Mouse (Mus musculus) adrenal gland, adult 2 months (tissue): ENCODE results near the gene A930004D18Rik. TPM values are rescaled to one million over a fixed set of nuclear protein-coding genes. Genes with fewer than 3 reads are reported as not detected.
A peak's percentile ranks its signal among the peaks of the same experiment; 100 is the strongest.

ENCODE experiments used
- DNase-seq: peaks from one replicate; pipeline ENCODE4 v3.0.0; 2021
- long read RNA-seq: library from polyadenylated mRNA; stranded (forward); transcript quantifications from one replicate; pipeline ENCODE4 v2.0.0, GENCODE M21; 2021
- polyA plus RNA-seq: library from polyadenylated mRNA; depleted of rRNA; stranded (reverse); fragments of >200 nt; gene quantifications from 2 replicates; pipeline ENCODE4 v1.2.3, GENCODE M21; 2012; rRNA removed
- total RNA-seq, 2 experiments: library from RNA; stranded (reverse); gene quantifications; 2 replicates each; pipeline ENCODE4 v1.2.3; 2021

Gene A930004D18Rik
- total RNA-seq (1 to 10 TPM in 1 of 2 experiments, under 1 TPM in 1; 0.92 to 3.3 TPM), polyA plus RNA-seq (0.42 and 0.70 TPM in 2 replicates)
- long read RNA-seq, partial matches to known transcripts, result 0 of 1 reads
- long read RNA-seq, other reads (novel, unspliced or antisense), result 0 of 1 reads

DNA sequence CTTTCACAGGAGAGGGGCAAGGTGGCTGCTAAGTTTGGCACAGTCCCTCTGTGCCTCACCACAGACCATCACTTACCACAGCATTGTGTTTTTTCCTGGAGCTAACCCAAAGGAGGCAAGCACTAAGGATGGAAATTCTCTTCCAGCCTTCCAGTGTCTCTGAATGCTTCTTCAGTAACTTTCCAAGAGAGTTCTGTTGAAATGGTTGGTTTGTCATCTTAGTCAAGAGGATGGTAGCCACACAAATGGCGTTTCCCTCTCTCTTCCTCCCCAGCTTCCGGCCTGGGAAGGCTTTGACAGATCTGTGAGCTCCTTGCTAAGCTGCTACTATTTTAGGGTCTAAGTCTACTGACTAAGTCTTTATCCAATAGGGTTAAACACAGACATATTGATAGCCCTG lies at the start of gene A930004D18Rik:
Gene A930004D18Rik (minus strand): TSS at position 247 of the 400 bp plus-strand sequence.
- no peak for DNase-seq

DNA sequence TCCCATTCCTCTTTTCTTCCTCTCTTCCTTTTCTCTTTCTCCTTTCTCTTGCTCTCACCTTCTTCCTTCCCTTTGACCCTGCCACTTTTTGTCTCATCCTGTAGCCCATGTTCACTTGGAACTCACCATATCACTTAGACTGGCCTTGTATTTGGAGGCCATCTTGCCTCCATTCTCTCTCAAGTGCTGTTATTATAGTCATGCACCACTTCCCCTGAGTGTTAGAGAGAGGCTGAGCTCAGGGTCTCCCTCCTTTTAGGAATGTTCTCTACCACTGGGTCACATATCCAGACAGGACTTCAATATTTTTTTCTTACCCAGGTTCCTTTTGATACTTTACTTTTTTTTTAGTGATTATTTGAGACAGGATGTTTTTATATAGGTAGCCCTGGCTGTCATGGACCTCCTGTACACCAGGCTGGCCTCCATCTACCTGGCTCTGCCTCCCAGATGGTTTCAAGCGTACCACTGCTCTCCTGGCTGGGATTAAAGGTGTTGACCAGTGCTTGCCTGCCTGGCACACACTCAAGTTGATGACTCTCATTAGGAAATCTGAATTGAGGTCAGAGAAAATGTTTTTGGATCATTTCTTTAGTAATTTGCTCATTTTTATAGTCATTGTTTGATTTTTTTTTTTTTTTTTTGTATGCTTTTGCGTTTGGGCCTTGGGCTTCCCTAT lies 42.8 kb upstream of the A930004D18Rik start:
- DNase-seq, result peak; percentile 49

DNA sequence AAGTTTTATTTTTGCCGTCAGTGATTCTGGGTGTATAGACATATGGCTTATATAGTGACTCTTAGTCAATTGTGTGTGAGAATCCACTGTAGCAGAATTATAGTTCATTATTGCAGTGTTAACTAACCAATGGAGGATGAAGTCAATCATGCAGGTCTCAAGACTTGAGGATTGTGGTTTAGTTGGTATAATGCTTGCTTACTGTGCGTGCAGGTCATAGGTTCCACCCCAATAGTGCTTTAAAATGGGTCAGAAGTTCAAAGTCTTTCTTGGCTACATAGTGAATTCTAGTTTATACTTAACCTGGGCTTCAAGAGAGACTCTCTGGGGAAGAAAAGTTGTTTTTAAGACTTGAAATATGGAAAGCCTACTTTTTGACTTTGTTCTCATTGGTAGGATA lies 34.4 kb upstream of the A930004D18Rik start:
- no peak for DNase-seq

DNA sequence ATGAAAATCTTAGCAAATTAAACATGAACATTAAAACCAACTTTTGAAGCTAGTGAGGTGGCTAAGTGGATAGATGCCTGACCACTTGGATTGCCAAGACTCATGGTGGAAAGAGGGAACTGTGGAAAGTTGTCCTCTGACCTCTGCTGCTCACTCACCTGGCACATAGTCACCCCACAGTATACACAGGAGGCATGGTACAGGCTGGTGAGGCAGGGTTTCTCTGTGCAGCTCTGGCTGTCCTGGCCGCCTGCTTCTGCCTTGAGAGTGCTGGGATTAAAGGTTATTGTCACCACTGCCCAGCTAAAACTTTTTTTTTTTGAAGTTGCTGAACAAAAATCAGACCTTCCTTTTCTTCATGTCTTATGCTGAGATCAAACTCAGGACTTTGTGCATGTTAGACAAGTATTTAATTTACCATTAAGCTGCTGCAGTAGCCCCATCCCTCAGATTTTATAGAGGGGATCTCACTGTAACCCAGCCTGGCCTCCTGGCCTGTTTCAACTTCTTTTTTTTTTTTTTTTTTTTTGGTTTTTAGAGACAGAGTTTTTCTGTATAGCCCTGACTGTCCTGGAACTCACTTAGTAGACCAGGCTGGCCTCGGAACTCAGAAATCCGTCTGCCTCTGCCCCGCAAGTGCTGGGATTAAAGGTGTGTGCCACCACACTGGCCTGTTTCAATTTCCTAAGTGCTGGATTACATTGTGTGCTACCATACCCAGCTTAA lies 30.7 kb upstream of the A930004D18Rik start:
- no peak for DNase-seq

DNA sequence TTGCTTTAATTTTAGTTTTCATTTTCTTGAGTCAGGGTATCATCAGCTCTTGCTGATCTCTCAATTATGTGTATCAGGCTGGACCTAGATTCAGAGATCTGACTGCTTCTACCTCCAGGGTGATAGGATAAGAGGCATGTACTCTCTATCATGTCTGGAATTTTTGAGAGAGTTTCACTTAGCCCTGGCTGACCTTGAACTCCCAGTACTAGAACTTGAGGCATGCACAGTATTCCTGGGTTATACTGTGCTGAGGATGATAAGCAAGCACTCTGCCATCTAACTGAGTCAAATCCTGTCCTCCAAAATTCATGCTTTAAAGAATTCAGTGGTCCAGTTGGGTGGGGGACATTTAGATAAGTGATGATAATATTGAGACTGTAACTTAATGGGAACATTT lies 28.9 kb upstream of the A930004D18Rik start:
- DNase-seq, result no peak

DNA sequence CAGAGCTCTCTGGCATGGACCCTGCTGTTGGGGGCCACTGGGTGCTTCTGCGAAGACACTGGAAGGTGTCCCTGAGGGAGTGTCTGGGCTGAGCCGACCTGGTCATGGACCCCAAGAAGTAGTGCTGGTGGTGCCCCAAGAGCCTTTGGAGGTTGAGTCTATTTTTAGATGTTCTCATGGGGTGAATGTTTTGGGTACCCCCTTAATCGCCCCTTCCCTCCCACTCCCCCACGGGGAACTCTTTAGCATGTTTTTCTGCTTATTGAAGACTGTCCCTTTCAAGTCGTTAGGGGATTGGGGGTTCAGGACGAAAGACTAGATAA lies 28.1 kb upstream of the A930004D18Rik start:
- DNase-seq, result no peak

DNA sequence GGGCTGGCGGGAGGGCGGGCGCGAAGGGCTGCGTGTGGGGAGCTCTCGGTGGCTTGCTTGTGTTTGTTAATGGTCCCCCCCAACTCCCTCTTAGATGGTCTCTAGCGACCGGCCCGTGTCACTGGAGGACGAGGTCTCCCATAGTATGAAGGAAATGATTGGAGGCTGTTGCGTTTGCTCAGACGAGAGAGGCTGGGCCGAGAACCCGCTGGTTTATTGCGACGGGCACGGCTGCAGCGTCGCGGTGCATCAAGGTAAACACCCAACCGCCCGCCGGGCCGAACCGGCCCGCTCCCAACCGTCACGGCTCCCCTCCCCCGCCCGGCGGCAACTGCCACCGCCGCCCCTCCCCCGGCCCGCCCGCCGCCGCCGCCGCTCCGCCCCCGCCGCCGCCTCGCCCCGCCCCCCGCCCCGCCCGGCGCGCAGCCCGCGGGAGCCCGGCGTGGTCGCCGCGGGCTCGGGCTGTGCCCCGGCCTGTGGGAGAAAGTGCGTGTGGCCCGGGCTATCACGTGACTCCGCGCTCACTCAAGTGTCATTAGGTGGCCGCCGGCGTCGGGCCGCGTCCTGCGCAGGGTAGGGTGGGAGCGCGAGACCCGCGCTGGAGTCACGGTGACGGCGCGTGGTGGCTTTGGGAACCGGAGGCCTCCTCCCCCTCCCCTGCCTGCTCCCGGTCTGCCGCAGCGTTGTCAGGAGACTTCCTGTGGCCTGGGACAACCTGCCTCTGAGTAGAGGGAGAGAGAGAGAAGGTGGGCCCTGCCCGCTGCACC lies 27.6 kb upstream of the A930004D18Rik start:
- DNase-seq, result peak; percentile 87

DNA sequence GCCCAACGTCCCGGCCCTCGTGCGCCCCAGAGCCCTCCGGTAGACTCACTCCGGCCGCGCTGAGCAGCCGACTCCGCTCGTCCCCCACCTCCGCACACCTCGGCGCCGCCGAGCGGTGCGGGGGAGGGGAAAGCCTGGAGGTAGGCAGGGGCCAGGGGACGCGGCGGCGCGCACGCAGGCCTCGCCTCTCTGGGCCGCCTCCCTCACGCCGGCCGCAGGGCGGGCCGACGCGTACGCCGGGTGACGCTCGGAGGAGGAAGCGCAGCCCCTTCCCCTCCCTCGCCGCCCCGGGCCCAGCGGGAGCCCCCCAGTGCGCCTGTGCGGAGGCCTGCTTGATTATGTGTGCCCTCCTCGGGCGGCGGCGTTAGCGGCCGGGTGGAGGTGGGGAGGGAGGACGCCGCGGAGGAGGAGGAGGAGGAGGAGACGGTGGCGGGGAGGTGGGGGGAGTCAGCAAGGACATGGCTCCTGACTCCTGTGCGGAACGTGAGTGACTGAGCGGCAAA lies 26.9 kb upstream of the A930004D18Rik start:
- DNase-seq, result peak; percentile 96

DNA sequence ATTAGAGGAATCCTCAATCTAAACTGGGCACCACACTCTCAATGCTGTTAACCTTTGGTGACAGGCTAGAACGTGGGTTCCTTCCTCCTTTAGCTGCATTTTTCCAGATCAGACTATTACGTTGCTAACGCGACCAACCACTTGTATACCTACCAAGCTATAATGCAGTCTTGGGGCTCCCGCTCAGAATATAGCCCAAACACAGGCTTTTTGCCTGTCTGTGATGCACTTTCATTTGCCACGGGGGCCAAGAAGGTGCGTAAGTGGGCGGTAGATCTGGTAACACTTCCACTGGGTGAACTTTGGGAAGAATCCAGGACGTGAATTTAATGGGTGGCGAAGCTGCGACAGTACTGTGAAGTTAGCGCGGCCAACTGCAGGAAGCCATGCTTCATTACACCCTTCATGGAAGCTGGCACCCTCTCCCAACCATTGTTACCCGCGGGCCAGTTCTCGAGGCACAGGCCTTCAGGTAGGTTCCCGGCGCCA lies 26.3 kb upstream of the A930004D18Rik start:
- DNase-seq, result peak; percentile 83

DNA sequence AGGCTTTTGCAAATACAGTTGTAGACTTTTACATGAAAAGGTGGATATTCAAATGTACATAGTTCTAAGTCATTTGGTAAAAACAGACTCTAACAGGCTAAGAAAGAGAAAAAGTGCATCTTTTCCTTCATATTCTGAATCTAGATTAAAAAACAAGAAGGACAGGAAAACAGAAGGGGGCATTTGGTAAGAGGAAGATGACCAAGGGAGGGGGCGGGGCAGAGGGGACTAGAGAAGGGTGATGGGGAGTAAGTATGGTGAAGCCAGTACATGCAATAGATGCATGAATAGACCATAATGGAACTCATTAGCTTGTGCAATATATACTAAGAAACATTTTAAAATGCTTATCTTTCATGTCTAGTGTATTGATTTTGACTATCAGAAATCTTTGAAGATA lies 22.9 kb upstream of the A930004D18Rik start:
- no peak for DNase-seq

DNA sequence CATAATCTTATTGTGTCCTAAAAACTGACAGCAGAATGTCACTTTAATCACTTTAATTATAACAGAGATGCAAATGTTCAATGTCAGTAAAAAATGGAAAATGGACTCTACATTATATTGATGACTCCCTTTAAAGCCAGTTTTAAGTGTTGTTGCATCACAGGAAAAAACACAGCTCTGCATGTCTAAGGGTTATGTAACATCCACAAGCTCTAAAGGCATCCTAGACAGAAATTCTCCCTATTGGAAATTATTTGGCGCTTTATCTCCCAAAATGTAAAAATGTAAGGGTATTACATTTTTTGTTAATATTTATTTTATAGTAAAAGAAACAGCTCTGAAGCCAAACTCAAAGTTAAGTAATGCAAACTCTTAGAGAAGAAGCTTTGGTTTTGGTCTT lies 22.4 kb upstream of the A930004D18Rik start:
- DNase-seq, result no peak

DNA sequence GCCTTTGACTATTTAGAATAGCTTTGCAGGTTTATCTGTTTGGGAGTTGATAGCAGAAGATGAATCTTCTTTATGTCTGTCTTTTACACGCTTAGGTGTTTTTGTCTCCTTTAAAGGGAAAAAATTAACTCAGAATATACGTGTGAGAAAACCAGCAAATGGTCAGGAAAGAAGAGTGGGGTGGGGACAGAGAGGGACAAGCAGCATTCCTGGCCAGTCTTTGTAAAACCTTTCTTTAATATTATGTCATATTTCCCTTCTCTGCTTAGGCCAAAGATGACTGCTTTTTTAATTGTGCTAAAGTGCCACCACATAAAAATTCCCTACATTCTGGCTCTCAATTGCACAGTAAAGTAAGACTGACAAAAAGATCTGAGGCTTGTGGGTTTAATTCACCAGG lies 21.5 kb upstream of the A930004D18Rik start:
- no peak for DNase-seq

DNA sequence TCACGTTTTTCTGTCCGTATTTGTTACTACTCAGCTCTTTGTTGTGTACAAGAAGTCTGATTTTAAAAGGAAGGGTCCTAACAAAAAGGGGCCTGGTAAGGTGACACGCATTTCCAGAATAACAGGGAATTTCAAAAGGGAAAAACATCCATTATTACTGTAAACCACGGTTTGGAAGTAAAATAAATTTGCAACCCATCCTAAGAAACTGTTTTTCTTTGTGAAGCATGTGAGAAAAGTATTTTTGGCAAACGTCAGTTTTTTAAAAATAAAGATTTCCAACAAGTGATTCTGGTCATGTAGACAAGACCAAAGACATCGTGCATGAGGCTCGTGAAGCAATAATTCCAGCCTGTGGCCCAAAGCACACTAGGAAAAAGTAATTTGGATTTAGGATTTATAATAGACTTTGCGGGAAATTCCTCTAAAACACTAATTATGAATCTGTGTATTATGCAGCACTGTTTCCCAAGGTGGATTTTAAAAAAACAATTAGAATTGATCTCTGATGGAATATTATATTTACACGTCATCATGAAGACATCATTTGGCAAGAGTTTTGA lies 20.7 kb upstream of the A930004D18Rik start:
- DNase-seq, result no peak

DNA sequence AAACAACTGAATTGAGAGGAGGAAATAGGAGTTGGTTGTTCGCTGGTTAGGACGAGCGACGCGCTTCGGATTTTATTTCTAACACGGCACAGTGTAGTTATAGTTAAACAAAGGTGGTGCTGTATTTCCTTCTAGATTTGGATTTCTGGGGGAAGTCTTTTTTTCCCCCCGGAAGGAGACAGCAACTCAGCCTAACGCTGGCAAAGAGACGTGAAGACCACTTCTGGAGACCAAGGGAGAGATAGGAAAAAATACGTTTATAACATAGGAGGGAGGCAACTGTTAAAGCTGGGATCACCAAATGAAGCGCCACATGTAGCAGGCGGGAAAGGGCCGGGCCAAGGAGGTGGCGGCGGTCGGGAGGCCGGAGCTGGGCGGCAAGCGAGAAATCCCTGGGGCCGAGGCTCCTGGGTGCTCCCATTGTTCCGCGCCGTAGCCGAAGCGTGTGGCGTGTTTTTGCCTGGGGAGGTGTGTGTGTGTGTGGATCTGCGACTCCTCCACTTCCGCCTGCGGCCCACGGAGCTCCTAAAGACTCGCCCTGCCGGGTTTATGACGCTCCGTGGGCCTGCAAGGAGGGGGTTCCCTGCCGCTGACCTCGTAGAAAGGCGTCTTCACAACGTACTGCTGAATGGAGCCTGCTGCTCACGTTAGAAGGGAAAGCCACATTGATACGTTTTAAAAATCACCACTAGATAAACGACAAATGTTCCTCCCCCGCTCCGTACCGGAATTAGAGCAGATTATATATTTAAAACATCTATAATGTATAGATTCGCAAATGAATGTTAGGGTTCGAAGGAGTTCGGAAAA lies 20.0 kb upstream of the A930004D18Rik start:
- DNase-seq, result peak; percentile 85

DNA sequence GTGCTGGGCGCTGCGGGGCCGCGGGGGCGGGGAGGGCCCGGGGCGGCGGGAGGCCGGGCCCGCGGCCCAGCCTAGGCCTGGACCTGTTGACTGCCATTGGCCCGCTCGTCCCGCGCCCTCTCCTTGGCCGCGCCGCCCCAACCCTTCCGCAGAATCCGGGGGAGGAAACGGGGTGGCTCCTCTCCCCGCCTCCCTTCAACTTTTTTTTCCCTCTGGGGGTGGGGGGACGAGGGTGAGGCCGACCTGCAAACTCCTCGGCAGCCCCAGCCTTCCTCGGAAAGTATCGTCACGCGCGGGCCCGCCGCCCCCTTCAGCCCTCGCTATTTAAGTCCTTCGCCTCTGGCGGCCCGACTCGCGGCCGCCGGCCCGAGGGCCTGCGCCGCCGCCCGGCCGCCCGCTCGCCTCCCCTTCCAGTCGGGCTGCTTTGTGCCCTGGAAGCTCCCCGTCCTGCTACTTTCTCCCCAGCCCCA lies 19.3 kb upstream of the A930004D18Rik start:
- peak; percentile 100 for DNase-seq

DNA sequence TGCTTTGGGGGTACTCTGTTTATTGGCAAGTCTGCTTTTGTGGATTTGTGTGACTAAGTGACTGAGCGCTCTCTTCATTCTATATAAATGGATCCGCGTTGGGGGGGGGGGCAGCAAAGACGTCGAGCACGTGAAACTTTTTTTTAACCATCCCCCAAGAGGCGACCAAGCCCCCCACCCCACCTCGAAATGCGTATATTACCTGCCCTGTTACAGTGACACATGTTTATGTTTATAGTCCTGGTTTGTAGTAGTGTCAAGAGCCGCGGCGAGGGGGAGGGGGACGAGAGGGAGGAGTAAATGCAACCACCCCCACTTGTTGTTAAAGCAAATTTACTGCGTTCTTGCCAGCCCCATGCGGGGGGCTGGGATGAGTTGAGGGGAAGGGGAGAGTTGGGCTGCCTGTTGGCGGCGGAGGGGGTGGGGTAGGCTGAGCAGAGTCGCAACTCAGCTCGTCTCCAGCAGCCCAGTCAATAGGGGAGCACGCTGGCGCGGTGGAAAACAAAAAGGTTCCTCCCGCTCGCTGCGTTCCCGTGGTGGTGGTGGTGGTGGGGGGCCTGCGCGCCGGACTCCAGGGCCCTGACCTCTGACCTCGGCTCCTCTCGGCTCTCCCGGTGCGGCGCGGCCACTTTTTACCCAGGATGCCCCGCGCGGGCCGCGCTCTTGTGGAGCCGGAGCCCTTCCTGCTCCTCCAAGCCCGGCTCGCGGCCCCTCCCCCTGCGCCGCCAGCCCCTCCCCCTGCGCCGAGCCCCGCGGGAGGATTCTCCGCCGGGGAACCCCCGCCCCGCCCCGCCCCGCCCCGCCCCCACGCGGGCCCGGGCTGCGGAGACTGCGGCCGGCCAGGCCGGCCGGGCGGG lies 18.6 kb upstream of the A930004D18Rik start:
- DNase-seq, result peak; percentile 99

DNA sequence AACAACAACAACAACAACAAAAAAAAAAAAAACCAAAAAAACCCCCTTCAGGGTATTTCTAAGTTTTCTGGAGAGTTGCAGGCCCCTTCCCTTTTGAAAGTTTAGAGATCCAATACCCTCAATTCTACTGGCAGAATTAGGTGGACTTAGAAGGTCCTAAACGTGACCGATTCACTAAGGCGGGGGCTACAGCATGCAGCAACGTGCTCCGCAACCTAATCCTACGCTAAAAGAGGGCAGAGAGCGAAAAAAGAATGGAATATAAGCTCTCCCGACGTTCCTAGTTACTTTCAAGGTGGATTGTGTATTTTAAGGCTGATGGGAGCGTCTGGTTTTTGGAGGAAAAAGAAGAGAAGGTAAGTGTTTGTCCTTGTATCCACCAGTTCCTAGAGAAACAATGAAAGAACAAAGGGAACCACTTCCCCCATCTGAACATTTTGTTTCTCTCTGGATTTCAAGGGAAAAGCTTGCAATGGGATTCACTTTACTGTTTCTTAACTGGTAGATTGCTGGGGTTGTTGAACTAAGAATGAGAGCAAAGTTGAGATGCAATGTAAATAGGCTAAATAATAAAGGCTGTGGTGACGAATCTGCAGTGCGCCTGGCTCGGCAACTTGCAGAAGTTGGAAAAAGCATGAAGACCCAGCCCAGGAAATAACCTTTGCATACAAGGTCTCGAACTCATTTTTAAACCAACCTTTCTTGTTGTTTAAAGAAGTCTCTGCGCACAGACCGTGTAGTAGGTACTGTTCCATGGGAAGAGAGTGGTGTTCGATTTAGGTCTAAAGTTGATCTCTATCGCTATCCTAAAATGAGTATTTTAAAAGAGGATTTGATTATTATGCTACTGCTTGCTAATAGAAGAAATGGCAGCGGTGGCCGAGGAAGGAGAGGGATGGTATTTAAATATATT lies 17.7 kb upstream of the A930004D18Rik start, which contains the start of gene Mllt10:
Gene Mllt10 (plus strand): TSS at position 222 of the 913 bp plus-strand sequence.
- peak; percentile 66 for DNase-seq

DNA sequence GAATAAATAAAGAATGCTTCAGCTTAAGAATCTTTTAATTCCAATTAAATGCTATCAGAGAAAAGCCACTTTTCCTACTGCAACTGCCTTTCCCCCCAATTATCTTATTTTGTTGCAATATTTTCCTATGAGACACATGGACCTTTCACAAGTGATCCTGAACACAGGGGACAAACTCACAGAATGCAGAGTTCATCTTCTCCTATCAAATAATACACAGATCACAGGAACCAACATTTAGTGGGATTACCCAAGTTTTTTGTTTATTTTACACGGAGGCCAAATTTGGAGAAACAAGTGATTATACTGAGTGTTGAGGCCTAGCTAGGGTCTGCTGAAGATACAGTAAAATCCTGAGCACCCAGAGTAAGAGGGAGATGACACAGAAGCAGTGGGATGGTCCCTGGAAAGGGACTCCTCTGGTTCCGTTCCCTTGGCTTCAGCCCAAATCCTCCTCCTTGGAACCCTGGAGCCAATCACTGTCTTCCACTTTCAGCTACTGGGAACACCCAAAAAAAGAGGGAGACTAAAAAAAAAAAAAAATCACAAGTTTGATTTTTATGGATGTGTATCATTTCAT lies 16.5 kb upstream of the A930004D18Rik start:
- DNase-seq, result peak; percentile 86
